Mouse (Mus musculus) gastrocnemius, postnatal 14 days (tissue): ENCODE data around the gene Uba2. TPM values are rescaled to one million over a fixed set of nuclear protein-coding genes. Genes with fewer than 3 reads are reported as not detected.

Source experiments
- DNase-seq: peaks from one replicate; pipeline ENCODE4 v3.0.0; 2021; ENCODE audit warnings: mixed read lengths
- intact Hi-C: fragments of 180-260 bp; cut with DNase I; formaldehyde crosslinking; loops from one replicate; pipeline ENCODE4 v1.15.1; 2025; ENCODE audit warnings: low total_unique reads
- total RNA-seq, 2 experiments: library from RNA; stranded (reverse); gene quantifications; 2 replicates each; pipeline ENCODE4 v1.2.3; 2021

Gene Uba2
- total RNA-seq, 2 experiments from 2014 or later = 36.4 to 44.3 TPM

GRCm38 (mm10) chr7:34116601-34117000, 52.8 kb downstream of the Uba2 start:
- DNase-seq = no peak
- intact Hi-C loops = no loop called here

GRCm38 (mm10) chr7:34109190-34109589, 60.2 kb downstream of the Uba2 start:
- intact Hi-C loops = no loop called here
- DNase-seq = no peak

GRCm38 (mm10) chr7:34101276-34101675, 68.1 kb downstream of the Uba2 start:
- intact Hi-C loops = no loop called here
- DNase-seq = no peak

GRCm38 (mm10) chr7:34100002-34100401, 69.4 kb downstream of the Uba2 start:
- intact Hi-C loops = no loop called here
- no peak for DNase-seq

- intact Hi-C loops = no loop called here
- no peak for DNase-seq
These were observed 74.4 kb downstream of the Uba2 start, which contains the start of gene Scgb1b30 for GRCm38 (mm10) chr7:34094911-34095481. Gene Scgb1b30 (plus strand): TSS chr7:34095431.

Other genes starting within 250 kb of the Uba2 start
- not detected for gene Scgb2b26, start 224.6 kb downstream of the Uba2 start, total RNA-seq
- gene Scgb2b27, start 155.7 kb downstream of the Uba2 start, total RNA-seq = not detected
- not detected for gene Scgb1b27, start 148.1 kb downstream of the Uba2 start, total RNA-seq
- gene Scgb1b30, start 74.2 kb downstream of the Uba2 start, total RNA-seq = not detected
- 1 to 10 TPM; 7.0 to 7.3 TPM for gene Wtip, start 36.3 kb downstream of the Uba2 start, total RNA-seq
- 10 to 100 TPM; 17.1 to 17.6 TPM for gene Pdcd2l, start 27.1 kb upstream of the Uba2 start, total RNA-seq
- 1,000 to 10,000 TPM; 1,010 to 1,102 TPM for gene Gpi1, start 60.7 kb upstream of the Uba2 start, total RNA-seq
- not detected for gene Gm6096, start 81.4 kb upstream of the Uba2 start, total RNA-seq
- gene 4931406P16Rik, start 144.0 kb upstream of the Uba2 start, total RNA-seq = 10 to 100 TPM; 41.8 to 48.2 TPM
- gene Lsm14a, start 223.7 kb upstream of the Uba2 start, total RNA-seq = 10 to 100 TPM; 62.0 to 67.8 TPM